Mouse (Mus musculus) heart, adult 2 months (tissue): ENCODE measurements around the gene Sltm. TPM values are rescaled to one million over a fixed set of nuclear protein-coding genes. Genes with fewer than 3 reads are reported as not detected.

Source experiments
- DNase-seq, 2 experiments: peaks; one replicate each; pipeline ENCODE4 v3.0.0; 2021
- H3K27ac ChIP-seq: fragments of 200-600 bp; 2 replicates; pipeline ENCODE4 v1.8.1; 2022
- H3K27me3 ChIP-seq: fragments of 200-500 bp; 2 replicates; pipeline ENCODE4 v1.6.1; 2012; ENCODE audit warnings: mild to moderate bottlenecking, low read length, inconsistent platforms, mixed read lengths; ENCODE audit not compliant: control insufficient read depth, insufficient read depth
- H3K36me3 ChIP-seq: fragments of 200-500 bp; 2 replicates; pipeline ENCODE4 v1.6.1; 2012; ENCODE audit warnings: low read length, inconsistent platforms; ENCODE audit not compliant: control insufficient read depth, insufficient read depth
- H3K4me1 ChIP-seq: fragments of 200-500 bp; 2 replicates; pipeline ENCODE4 v1.6.1; 2011; ENCODE audit warnings: low read length; ENCODE audit not compliant: control insufficient read depth, insufficient read depth
- H3K4me3 ChIP-seq: fragments of 200-600 bp; 2 replicates; pipeline ENCODE4 v1.8.1; 2022
- H3K79me2 ChIP-seq: fragments of 200-500 bp; replicated peaks from 2 replicates; pipeline ENCODE4 v1.6.1; 2012; ENCODE audit warnings: mild to moderate bottlenecking, inconsistent platforms, low read length, moderate library complexity, mixed read lengths; ENCODE audit not compliant: control insufficient read depth, insufficient read depth
- H3K9ac ChIP-seq: fragments of 200-500 bp; 2 replicates; pipeline ENCODE4 v1.6.1; 2012; ENCODE audit warnings: low read depth, mild to moderate bottlenecking, control low read depth, inconsistent platforms, low read length, mixed read lengths
- CTCF ChIP-seq: fragments of 200-600 bp; IDR thresholded peaks from 2 replicates; pipeline ENCODE4 v1.8.1; 2022; ENCODE audit warnings: antibody characterized with exemption, mild to moderate bottlenecking, moderate library complexity
- EP300 ChIP-seq: fragments of 200-500 bp; IDR thresholded peaks from 2 replicates; pipeline ENCODE4 v1.6.1; 2011; ENCODE audit warnings: low read depth, low read length, control low read depth; ENCODE audit not compliant: insufficient read depth
- POLR2A ChIP-seq: fragments of 200-500 bp; IDR thresholded peaks from 2 replicates; pipeline ENCODE4 v1.6.1; 2011; ENCODE audit warnings: mild to moderate bottlenecking, low read depth, low read length, control low read depth; ENCODE audit not compliant: insufficient read depth
- WGBS: fragments of 180-500 bp; shearing (Covaris S2); methylation state at CpG from one replicate; pipeline ENCODE4 v1.1.7; 2018; 5-methylcytosine and 5-hydroxymethylcytosine counted together
- intact Hi-C: fragments of 180-260 bp; cut with DNase I; formaldehyde crosslinking; loops from one replicate; pipeline ENCODE4 v1.15.1; 2025
- polyA plus RNA-seq: library from polyadenylated mRNA; depleted of rRNA; stranded (reverse); fragments of >200 nt; gene quantifications from 2 replicates; pipeline ENCODE4 v1.2.3, GENCODE M21; 2012
- total RNA-seq, 2 experiments: library from RNA; stranded (reverse); gene quantifications; 2 replicates each; pipeline ENCODE4 v1.2.3; 2021

Sltm gene
- total and polyA plus RNA-seq, 3 experiments, result 6.4 to 21.9 (median 20.9) TPM

DNA sequence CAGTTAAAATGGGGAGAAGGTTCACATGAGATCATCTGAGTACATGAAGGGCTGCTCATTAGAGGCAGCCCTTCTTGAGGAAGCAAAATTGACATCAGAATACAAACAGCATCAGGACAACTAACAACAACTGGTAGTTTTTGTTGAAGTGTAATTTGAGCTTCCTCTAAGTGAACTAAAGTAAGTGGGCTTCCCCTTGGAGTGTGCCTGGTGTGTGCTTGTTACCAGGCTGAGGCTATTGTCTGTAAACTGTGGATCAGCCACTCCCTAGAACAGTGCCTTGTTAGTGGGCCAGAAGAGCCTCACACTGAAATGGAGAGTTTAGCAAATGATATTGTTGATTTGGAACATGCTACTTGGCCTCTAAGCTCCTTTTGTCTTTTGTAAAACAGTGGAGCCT lies 12.9 kb downstream of the Sltm start:
- Histone ChIP-seq H3K4me3 (no peak overlapping the region), H3K4me1 (peaks cover 1% of the 10 kb centered on the region; the same call in 1 of the 2 replicates), H3K27ac (no peak overlapping the region), H3K27me3 (no peaks in the 10 kb centered on the region), H3K36me3 (peaks cover 7% of the 10 kb centered on the region), H3K9ac (no peak overlapping the region), H3K79me2 (peaks cover 1% of the 10 kb centered on the region)
- no peak for TF ChIP-seq CTCF
- TF ChIP-seq EP300, result no peak
- no peak for TF ChIP-seq POLR2A
- intact Hi-C loops, result no loop called here
- DNase-seq, result no peak

DNA sequence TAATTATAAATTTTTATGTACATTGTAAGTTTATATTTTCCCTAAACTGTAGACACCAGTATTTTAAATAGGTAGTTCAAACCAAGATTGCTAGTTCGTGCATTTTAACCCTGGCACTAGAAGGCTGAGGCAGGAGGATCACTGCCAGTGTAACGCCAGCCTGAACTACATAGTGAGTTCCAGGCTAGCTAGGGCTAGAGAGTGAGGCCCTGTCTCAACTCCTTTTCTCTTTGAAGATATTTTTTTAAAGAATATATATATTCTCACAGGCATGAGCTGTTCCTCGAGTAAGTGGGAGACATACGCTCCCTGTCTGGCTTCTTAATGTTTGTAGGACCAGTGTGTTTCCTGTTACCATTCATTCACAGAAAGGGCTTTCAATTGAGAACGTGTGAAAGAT lies 14.2 kb downstream of the Sltm start:
- Histone ChIP-seq H3K27me3 (no peaks in the 10 kb centered on the region), H3K27ac (no peak overlapping the region), H3K36me3 (peaks cover 3% of the 10 kb centered on the region; the same call in 1 of the 2 replicates), H3K9ac (no peak overlapping the region), H3K79me2 (peaks cover 3% of the 10 kb centered on the region), H3K4me3 (no peak overlapping the region), H3K4me1 (peaks cover 1% of the 10 kb centered on the region; the same call in 1 of the 2 replicates)
- intact Hi-C loops, result no loop called here
- 81% methylated on average over 5 of the region's 5 CpGs for WGBS
- TF ChIP-seq POLR2A (no peak), EP300 (no peak), CTCF (no peak)
- DNase-seq, result no peak

DNA sequence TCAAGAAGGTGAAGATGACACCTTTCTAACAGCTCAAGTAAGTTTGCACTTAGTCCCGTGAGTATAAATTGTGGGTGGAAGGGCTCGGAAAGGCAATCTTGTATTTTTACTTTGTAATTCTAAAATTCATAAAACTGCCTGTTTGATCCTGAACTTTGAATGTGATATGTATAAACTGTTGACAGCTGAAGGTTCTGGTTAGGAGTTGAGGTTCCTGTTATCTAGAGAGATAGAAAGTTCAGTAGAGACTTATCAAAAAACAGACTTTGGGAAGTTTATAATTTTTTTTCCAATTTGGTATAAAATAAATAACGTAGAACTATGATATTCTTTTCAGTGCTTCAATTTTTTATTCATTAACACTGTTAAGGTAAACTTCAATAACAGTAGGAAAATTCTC lies 20.3 kb downstream of the Sltm start:
- no peak overlapping the region for H3K9ac ChIP-seq
- H3K4me1 ChIP-seq, result no peaks in the 10 kb centered on the region; the same call in 1 of the 2 replicates
- no peak overlapping the region for H3K4me3 ChIP-seq
- intact Hi-C loops, result no loop called here
- no peak for DNase-seq
- no peak overlapping the region for H3K27ac ChIP-seq
- H3K27me3 ChIP-seq, result no peaks in the 10 kb centered on the region
- peaks cover 2% of the 10 kb centered on the region for H3K79me2 ChIP-seq
- TF ChIP-seq EP300, result no peak
- TF ChIP-seq CTCF, result no peak
- no peak for TF ChIP-seq POLR2A
- 91% methylated on average over 3 of the region's 3 CpGs for WGBS
- peaks cover 8% of the 10 kb centered on the region for H3K36me3 ChIP-seq

DNA sequence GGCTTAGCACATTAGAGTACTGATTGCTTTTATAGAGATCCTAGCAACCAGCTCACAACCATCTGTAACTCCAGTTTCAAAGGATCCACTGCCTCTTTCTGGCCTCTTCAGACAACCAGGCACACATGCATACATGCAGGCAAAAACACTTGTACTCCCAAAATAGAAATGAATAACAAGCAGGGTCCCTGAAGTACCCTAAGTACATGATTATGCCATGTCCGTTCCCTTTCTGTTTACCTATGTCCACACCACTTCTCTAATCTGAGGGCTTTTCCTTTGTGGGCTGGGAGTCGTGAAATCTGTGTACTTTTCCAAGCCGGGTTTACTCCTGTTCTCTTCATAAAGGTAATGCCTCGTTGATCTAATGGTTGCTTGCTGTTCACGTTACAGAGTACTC lies 25.1 kb downstream of the Sltm start:
- Histone ChIP-seq H3K27me3 (no peaks in the 10 kb centered on the region), H3K79me2 (no peaks in the 10 kb centered on the region), H3K27ac (no peak overlapping the region), H3K4me1 (peaks cover 2% of the 10 kb centered on the region), H3K36me3 (peaks cover 6% of the 10 kb centered on the region), H3K4me3 (no peak overlapping the region), H3K9ac (no peak overlapping the region)
- 57% methylated on average over 5 of the region's 5 CpGs for WGBS
- intact Hi-C loops, result no loop called here
- no peak for DNase-seq
- TF ChIP-seq POLR2A (no peak), EP300 (no peak), CTCF (no peak)

DNA sequence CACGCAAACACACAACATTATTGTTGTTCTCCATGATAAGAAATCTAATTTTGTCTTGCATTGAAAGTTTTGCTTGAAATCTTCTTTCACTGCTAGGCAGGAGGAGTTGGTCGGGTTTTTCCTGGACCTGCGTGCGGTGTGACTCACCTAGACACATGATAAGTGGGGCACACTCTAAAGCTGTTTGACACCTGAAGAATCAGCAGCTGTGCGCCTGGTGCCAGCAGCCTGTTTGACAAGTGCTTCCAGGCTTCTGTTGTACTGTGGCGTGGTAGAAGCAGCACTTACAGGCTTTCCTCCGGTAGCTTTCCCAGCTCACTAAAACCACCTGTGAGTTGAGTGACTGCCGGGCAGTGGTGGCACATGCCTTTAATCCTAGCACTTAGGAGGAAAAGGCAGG lies 27.8 kb downstream of the Sltm start:
- Histone ChIP-seq H3K36me3 (peaks cover 14% of the 10 kb centered on the region), H3K4me1 (peaks cover 2% of the 10 kb centered on the region), H3K79me2 (no peaks in the 10 kb centered on the region), H3K9ac (no peak overlapping the region), H3K4me3 (no peak overlapping the region), H3K27ac (no peak overlapping the region), H3K27me3 (no peaks in the 10 kb centered on the region)
- 69% methylated on average over 8 of the region's 8 CpGs for WGBS
- intact Hi-C loops, result no loop called here
- no peak for DNase-seq
- TF ChIP-seq EP300, result no peak
- no peak for TF ChIP-seq CTCF
- TF ChIP-seq POLR2A, result no peak

DNA sequence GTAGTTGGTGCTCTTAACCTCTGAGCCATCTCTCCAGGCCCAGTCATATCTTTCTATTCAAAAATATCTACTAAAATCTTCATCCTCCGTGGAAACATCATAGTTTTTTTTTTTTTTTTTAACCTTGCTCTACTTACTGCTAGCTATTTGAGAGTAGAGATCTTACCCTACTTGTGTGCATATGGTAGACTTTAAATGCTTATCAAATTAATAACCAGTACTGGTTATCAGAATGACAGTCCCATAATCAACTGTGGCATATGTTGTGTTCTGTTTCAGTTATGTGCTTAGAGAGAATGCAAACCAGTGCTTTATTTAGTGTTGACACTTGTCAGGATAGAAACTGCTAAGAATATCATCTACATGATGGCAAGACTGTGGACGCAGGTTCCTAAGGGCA lies 35.6 kb downstream of the Sltm start:
- H3K4me3 ChIP-seq, result no peak overlapping the region
- WGBS, result 84% methylated on average over 2 of the region's 2 CpGs
- intact Hi-C loops, result no loop called here
- no peak overlapping the region for H3K27ac ChIP-seq
- H3K79me2 ChIP-seq, result no peaks in the 10 kb centered on the region
- H3K9ac ChIP-seq, result no peak overlapping the region
- no peak for DNase-seq
- no peaks in the 10 kb centered on the region for H3K27me3 ChIP-seq
- peaks cover 16% of the 10 kb centered on the region for H3K36me3 ChIP-seq
- H3K4me1 ChIP-seq, result no peaks in the 10 kb centered on the region
- TF ChIP-seq POLR2A (no peak), EP300 (no peak), CTCF (no peak)
